Mouse (Mus musculus) intestine, embryonic 15.5 days (tissue): ENCODE data around the gene Dcaf8. TPM values are rescaled to one million over a fixed set of nuclear protein-coding genes. Genes with fewer than 3 reads are reported as not detected.

Experiments used
- ATAC-seq: fragments of 200-750 bp; cut with Nextera tagmentation; 2 replicates; pipeline ENCODE4 v1.8.0; 2017; ENCODE audit warnings: moderate TSS enrichment, moderate library complexity
- H3K27ac ChIP-seq: fragments of 300-500 bp; sonication (generic); 2 replicates; pipeline ENCODE4 v1.5.1; 2015; ENCODE audit warnings: mild to moderate bottlenecking, inconsistent platforms
- H3K27me3 ChIP-seq: fragments of 300-500 bp; sonication (generic); replicated peaks from 2 replicates; pipeline ENCODE4 v1.6.1; 2015; ENCODE audit warnings: inconsistent platforms
- H3K36me3 ChIP-seq: fragments of 300-500 bp; sonication (generic); 2 replicates; pipeline ENCODE4 v1.6.1; 2015; ENCODE audit warnings: inconsistent platforms
- H3K4me1 ChIP-seq: fragments of 300-500 bp; sonication (generic); replicated peaks from 2 replicates; pipeline ENCODE4 v1.6.1; 2015; ENCODE audit warnings: inconsistent platforms
- H3K4me2 ChIP-seq: fragments of 300-500 bp; sonication (generic); replicated peaks from 2 replicates; pipeline ENCODE4 v1.6.1; 2015; ENCODE audit warnings: mild to moderate bottlenecking, inconsistent platforms
- H3K4me3 ChIP-seq: fragments of 300-500 bp; sonication (generic); replicated peaks from 2 replicates; pipeline ENCODE4 v1.5.1; 2015; ENCODE audit warnings: inconsistent platforms
- H3K9ac ChIP-seq: fragments of 300-500 bp; sonication (generic); 2 replicates; pipeline ENCODE4 v1.6.1; 2015; ENCODE audit warnings: inconsistent platforms
- H3K9me3 ChIP-seq: fragments of 300-500 bp; sonication (generic); 2 replicates; pipeline ENCODE4 v1.6.1; 2016; ENCODE audit warnings: inconsistent platforms
- WGBS: fragments of 180-500 bp; shearing (Covaris S2); methylation state at CpG from one replicate; pipeline ENCODE4 v1.1.7; 2015; 5-methylcytosine and 5-hydroxymethylcytosine counted together
- polyA plus RNA-seq: library from polyadenylated mRNA; unstranded; fragments of >200 nt; fragmentation: Nextera tagmentation; extraction: Ambion mirVana; gene quantifications from 2 replicates; pipeline ENCODE4 v1.2.1, GENCODE M21; 2015

Dcaf8 gene
- polyA plus RNA-seq, 1 experiment from 2014 or later: 101 TPM

- no peak overlapping the region for H3K27ac ChIP-seq
- WGBS: 50% methylated on average over 5 of the region's 5 CpGs
Observed at GRCm38 (mm10) chr1:172212776-172213175, 64.9 kb downstream of the Dcaf8 start.

DNA sequence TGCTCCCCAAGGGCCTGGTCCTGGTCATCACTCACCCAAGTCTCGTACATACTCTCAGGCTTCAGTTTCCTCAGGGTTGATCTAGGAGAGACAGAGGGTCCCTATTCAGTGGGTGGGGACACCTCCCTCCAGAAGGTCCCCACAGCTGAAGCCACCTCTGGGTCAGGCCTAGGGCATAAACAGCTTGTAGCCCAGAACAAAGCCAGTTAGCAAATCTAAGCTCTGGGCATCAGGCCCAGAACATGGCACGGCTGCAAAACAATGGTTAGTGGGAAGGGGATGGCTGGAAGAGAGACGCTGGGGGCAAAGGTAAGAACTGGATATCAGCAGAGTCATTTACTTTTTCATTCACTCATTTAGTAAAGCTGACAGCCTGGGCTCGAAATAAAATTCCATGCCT, 65.9 kb downstream of the Dcaf8 start:
- Histone ChIP-seq H3K4me2 (no peak overlapping the region), H3K9me3 (no peaks in the 10 kb centered on the region), H3K27ac (no peak overlapping the region), H3K27me3 (no peaks in the 10 kb centered on the region), H3K4me1 (peaks cover 13% of the 10 kb centered on the region; the same call in 1 of the 2 replicates), H3K36me3 (no peaks in the 10 kb centered on the region), H3K9ac (no peak overlapping the region), H3K4me3 (no peak overlapping the region)
- ATAC-seq: no peak
- WGBS: 71% methylated on average over 4 of the region's 4 CpGs

More at GRCm38 (mm10) chr1:172212776-172213175, 64.9 kb downstream of the Dcaf8 start:
- Histone ChIP-seq H3K9me3 (no peaks in the 10 kb centered on the region), H3K27me3 (no peaks in the 10 kb centered on the region), H3K4me1 (peaks cover 11% of the 10 kb centered on the region; the same call in 1 of the 2 replicates), H3K9ac (no peak overlapping the region), H3K4me2 (no peak overlapping the region), H3K36me3 (no peaks in the 10 kb centered on the region), H3K4me3 (no peak overlapping the region)
- no peak for ATAC-seq

DNA sequence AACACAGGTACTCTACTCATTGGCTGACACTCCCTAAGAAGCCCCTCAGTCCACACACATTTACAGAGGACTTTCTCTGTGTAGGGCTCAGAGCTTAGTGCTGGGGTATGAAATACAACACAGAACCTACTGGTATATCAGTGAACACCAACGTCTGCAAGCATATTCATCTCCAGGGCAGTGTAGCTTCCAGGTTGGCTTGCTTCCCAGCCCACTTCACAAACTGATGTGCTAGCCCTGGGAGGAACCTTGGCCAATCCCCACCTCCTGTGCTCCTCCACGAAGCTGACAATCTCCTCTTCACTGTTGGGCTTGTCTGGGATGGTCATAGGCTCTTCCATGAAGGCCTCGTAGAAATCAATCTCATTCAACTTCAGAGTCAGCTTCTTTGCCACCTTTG, 66.9 kb downstream of the Dcaf8 start:
- WGBS: 48% methylated on average over 3 of the region's 3 CpGs
- no peaks in the 10 kb centered on the region for H3K9me3 ChIP-seq
- H3K4me2 ChIP-seq: no peak overlapping the region
- H3K27me3 ChIP-seq: no peaks in the 10 kb centered on the region
- peaks cover 16% of the 10 kb centered on the region for H3K4me1 ChIP-seq
- H3K27ac ChIP-seq: 0 out of 2 replicates have a peak overlapping the region, but pooled peaks have one; percentile 15
- H3K9ac ChIP-seq: no peak overlapping the region
- no peaks in the 10 kb centered on the region for H3K36me3 ChIP-seq
- no peak overlapping the region for H3K4me3 ChIP-seq
- no peak for ATAC-seq

GRCm38 (mm10) chr1:172217148-172217547, 69.3 kb downstream of the Dcaf8 start:
- Histone ChIP-seq H3K27me3 (no peaks in the 10 kb centered on the region), H3K4me2 (peak overlapping the region; percentile 55), H3K36me3 (no peaks in the 10 kb centered on the region), H3K9ac (0 out of 2 replicates have a peak overlapping the region, but pooled peaks have one; percentile 23), H3K4me3 (no peak overlapping the region; the same call in 1 of the 2 replicates), H3K27ac (peak overlapping the region; percentile 79), H3K4me1 (peaks cover 36% of the 10 kb centered on the region), H3K9me3 (no peaks in the 10 kb centered on the region)
- peak; percentile 73 for ATAC-seq
- WGBS: 0% methylated on average over 5 of the region's 5 CpGs

DNA sequence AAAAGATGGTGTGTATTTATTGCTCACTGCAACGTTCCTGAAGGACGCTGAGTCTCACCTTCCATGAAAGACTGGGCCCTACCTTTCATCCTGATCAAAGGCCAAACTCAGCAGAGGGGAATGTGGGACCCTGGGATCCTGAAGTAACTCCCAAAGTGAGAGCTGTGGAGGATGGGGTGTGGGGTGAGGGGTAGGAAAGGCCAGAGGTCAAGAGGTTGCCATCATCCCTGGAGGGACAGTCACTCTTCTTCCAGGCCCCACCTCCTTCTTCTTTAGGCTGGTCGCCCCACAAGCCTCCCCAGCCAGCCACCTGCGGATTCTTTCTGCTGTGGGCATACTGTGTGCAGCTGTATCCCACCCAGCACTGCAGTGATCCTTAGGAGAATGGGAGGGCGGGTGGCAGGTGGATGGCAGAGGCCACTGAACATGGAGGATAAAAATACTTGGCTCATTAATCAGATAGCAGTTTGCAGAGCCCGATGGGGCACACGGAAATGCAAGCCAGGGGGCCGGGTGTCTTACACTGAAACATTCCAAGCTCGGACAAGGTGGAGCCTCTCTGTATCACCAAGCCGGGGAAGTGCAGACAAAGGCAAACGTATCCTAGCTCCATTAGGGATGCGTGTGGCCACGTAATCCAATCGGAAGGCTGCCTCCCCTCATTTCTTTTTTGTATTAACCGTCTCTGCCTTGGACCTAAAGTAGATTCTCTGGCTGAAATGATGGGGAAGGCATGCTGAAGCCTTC, 70.5 kb downstream of the Dcaf8 start:
- H3K4me1 ChIP-seq: peaks cover 32% of the 10 kb centered on the region
- ATAC-seq: no peak
- H3K4me3 ChIP-seq: no peak overlapping the region
- H3K36me3 ChIP-seq: no peaks in the 10 kb centered on the region
- WGBS: 64% methylated on average over 15 of the region's 15 CpGs
- no peak overlapping the region for H3K4me2 ChIP-seq
- H3K27me3 ChIP-seq: no peaks in the 10 kb centered on the region
- H3K9ac ChIP-seq: no peak overlapping the region
- H3K9me3 ChIP-seq: no peaks in the 10 kb centered on the region
- H3K27ac ChIP-seq: no peak overlapping the region

- Histone ChIP-seq H3K4me3 (no peak within 1 kb of the TSS), H3K9me3 (no peaks in the 10 kb centered on the region), H3K9ac (no peak within 1 kb of the TSS), H3K27me3 (no peaks in the 10 kb centered on the region), H3K36me3 (no peaks in the 10 kb centered on the region), H3K4me1 (peaks cover 32% of the 10 kb centered on the region), H3K27ac (peak within 1 kb of the TSS; percentile 74), H3K4me2 (no peak within 1 kb of the TSS; the same call in 1 of the 2 replicates)
- 78% methylated on average over 19 of the region's 19 CpGs for WGBS
- ATAC-seq: 0 out of 2 replicates have a peak, but pooled peaks have one; percentile 15
Observed at GRCm38 (mm10) chr1:172219451-172220406, 71.8 kb downstream of the Dcaf8 start, which contains the start of gene Casq1. Gene Casq1, minus strand, starts transcription at chr1:172219868.

DNA sequence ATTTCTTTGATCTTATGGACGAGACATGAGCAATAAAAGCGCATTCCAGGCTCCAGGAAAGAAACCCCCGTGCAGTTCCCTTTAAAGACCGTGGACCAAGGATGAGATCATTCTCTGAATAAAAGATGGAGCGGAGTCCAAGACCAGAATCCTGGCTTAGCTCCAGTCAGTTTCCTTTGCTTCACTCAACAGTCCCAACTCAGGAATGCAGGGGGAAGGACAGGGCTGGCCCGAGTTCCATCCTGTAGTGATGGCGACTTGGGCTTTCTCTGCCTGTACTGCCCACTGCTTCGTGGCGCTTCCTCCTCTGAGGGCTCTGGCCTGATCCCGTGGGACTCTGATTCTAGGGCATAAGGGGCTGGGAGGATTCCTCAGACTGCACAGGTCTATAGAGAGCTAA, 72.5 kb downstream of the Dcaf8 start:
- Histone ChIP-seq H3K9me3 (no peaks in the 10 kb centered on the region), H3K36me3 (no peaks in the 10 kb centered on the region), H3K9ac (no peak overlapping the region), H3K4me3 (no peak overlapping the region), H3K4me1 (peaks cover 32% of the 10 kb centered on the region), H3K27ac (peak overlapping the region; percentile 74), H3K27me3 (no peaks in the 10 kb centered on the region), H3K4me2 (no peak overlapping the region; the same call in 1 of the 2 replicates)
- WGBS: 25% methylated on average over 10 of the region's 10 CpGs
- ATAC-seq: peak; percentile 59

DNA sequence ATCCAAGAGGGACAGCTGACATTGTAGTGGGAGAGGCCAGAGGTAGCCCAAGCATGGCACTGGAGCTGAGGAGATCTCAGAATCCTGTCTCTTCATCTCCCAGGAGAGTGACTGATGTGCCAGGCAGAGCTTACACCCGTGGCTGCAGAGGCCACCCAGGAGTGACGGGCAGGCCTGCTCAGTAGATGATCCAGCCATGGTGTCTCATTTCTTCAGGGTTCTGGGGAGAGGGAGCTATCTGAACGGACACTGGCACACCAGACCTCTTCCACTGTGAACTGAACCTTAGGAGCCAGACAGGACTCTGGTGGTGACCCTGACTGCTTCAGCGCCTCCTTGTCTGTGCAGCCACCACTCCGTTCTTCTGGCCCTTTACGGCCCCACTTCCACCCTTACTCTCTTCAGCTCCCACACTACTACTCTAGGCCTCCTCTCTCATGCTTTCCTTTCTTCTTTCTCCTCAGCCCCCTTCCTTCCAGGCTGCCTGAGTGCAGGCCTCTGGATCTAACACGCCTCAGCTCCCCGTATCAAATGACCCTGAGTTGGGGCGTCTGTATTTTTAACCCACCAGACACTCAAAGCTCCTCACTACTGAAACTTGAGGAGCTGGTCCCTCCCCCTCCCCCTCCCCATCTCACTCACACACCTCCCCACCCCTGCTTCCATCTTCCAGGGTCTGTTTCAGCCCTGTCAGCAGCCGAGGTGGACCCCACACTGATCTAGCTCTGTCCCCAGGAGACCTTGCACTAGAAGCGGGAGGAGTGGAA, 73.6 kb downstream of the Dcaf8 start:
- Histone ChIP-seq H3K4me1 (peaks cover 32% of the 10 kb centered on the region), H3K27me3 (no peaks in the 10 kb centered on the region), H3K27ac (peak overlapping the region; percentile 74), H3K4me2 (no peak overlapping the region), H3K9ac (no peak overlapping the region), H3K9me3 (no peaks in the 10 kb centered on the region), H3K4me3 (no peak overlapping the region), H3K36me3 (no peaks in the 10 kb centered on the region)
- no peak for ATAC-seq
- WGBS: 50% methylated on average over 11 of the region's 11 CpGs

DNA sequence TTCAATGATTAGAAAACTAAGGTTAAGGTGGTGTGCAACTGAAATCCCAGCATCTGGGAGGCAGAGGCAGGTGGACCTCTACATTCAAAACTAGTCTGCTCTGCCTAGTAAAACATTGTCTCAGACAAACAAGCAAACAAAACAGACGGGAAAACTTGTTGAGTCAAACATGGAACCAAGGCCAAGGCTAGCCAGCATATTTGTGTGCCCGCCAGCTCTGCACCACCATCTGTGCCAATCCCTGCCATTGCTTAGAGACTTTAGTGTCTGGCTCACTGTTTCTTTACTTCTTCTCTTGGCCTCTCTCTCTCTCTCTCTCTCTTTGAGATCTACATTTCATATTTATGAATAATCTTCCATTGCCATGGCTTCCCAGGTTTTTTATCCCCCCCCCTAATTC, 80.3 kb downstream of the Dcaf8 start:
- H3K9ac ChIP-seq: no peak overlapping the region
- H3K36me3 ChIP-seq: no peaks in the 10 kb centered on the region
- H3K4me2 ChIP-seq: no peak overlapping the region
- 94% methylated on average over 2 of the region's 2 CpGs for WGBS
- no peaks in the 10 kb centered on the region for H3K27me3 ChIP-seq
- no peak for ATAC-seq
- no peaks in the 10 kb centered on the region for H3K4me1 ChIP-seq
- no peak overlapping the region for H3K27ac ChIP-seq
- H3K4me3 ChIP-seq: no peak overlapping the region
- H3K9me3 ChIP-seq: no peaks in the 10 kb centered on the region

GRCm38 (mm10) chr1:172229215-172229614, 81.3 kb downstream of the Dcaf8 start:
- H3K27me3 ChIP-seq: no peaks in the 10 kb centered on the region
- no peaks in the 10 kb centered on the region for H3K9me3 ChIP-seq
- no peak overlapping the region for H3K4me3 ChIP-seq
- no peaks in the 10 kb centered on the region for H3K4me1 ChIP-seq
- ATAC-seq: no peak
- H3K36me3 ChIP-seq: no peaks in the 10 kb centered on the region
- H3K9ac ChIP-seq: no peak overlapping the region
- 91% methylated on average over 1 of the region's 1 CpGs for WGBS
- H3K4me2 ChIP-seq: no peak overlapping the region
- H3K27ac ChIP-seq: no peak overlapping the region

DNA sequence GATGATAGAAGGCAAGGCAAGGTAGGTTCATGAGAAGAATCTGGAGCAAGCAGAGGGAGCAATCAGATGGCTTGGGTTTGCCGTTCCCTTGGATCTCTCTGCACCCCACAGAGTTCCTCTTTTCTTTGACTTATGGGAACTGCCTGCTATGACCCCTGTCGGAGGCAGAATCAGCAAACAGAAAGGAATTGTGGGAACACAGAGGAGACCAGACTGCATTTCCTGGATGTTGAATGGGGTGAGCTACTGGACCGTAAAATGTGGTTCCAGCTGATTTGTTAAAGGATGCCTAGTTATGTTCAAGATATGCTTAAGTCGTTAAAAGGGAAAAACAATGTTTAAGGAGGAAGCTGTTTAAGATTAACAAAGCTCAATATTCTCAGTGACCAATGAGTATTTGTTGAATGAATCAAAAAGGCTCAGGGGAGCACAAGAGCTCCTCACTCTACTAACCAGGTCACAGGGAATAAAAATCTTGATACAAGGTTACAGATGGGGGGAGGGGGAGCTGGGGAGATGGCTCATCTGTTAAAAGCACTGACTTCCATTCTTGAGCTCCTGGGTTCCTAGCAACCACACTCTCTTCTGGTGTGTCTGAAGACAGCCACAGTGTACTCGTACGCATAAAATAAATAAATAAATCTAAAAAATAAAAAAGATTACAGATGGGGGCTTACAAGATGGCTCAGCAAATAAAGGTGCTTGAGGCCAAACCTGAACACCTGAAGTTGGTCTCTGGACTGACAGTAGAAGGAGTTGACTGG, 93.2 kb downstream of the Dcaf8 start:
- no peak for ATAC-seq
- no peaks in the 10 kb centered on the region for H3K4me1 ChIP-seq
- H3K9me3 ChIP-seq: no peaks in the 10 kb centered on the region
- H3K36me3 ChIP-seq: no peaks in the 10 kb centered on the region
- 64% methylated on average over 6 of the region's 6 CpGs for WGBS
- H3K9ac ChIP-seq: no peak overlapping the region
- no peak overlapping the region for H3K4me2 ChIP-seq
- H3K27ac ChIP-seq: no peak overlapping the region
- H3K4me3 ChIP-seq: no peak overlapping the region
- 0 out of 2 replicates have a peak, but pooled peaks cover 4% of the 10 kb centered on the region for H3K27me3 ChIP-seq
